Mouse (Mus musculus) midbrain, embryonic 11.5 days (tissue): ENCODE measurements around the gene Gm49352. TPM values are rescaled to one million over a fixed set of nuclear protein-coding genes. Genes with fewer than 3 reads are reported as not detected.
"Not testable (repeated sequence)": the region's sequence is repeated elsewhere in the genome, so short reads cannot be mapped to it uniquely, and the experiment has no call there.

ENCODE experiments used
- ATAC-seq: fragments of 200-750 bp; cut with Nextera tagmentation; 2 replicates; pipeline ENCODE4 v1.8.0; 2017; ENCODE audit warnings: moderate TSS enrichment, moderate library complexity; ENCODE audit not compliant: low FRiP score
- DNase-seq: peaks from one replicate; pipeline ENCODE4 v3.0.0; 2015; ENCODE audit warnings: low spot score; ENCODE audit errors: missing footprints
- H3K27ac ChIP-seq: fragments of 300-500 bp; sonication (generic); 2 replicates; pipeline ENCODE4 v1.5.1; 2014; ENCODE audit warnings: low read depth, low read length
- H3K27me3 ChIP-seq: fragments of 300-500 bp; sonication (generic); 2 replicates; pipeline ENCODE4 v1.6.1; 2014; ENCODE audit warnings: mild to moderate bottlenecking, low read length, moderate library complexity, mixed read lengths; ENCODE audit not compliant: control insufficient read depth, insufficient read depth
- H3K36me3 ChIP-seq: fragments of 300-500 bp; sonication (generic); 2 replicates; pipeline ENCODE4 v1.6.1; 2014; ENCODE audit warnings: mild to moderate bottlenecking, low read length, moderate library complexity, mixed read lengths; ENCODE audit not compliant: control insufficient read depth, insufficient read depth
- H3K4me1 ChIP-seq: fragments of 300-500 bp; sonication (generic); 2 replicates; pipeline ENCODE4 v1.6.1; 2014; ENCODE audit warnings: low read length; ENCODE audit not compliant: control insufficient read depth, insufficient read depth
- H3K4me2 ChIP-seq: fragments of 300-500 bp; sonication (generic); 2 replicates; pipeline ENCODE4 v1.6.1; 2014; ENCODE audit warnings: mild to moderate bottlenecking, moderate library complexity
- H3K4me3 ChIP-seq: fragments of 300-500 bp; sonication (generic); 2 replicates; pipeline ENCODE4 v1.5.1; 2014; ENCODE audit warnings: low read depth, low read length
- H3K9ac ChIP-seq: fragments of 300-500 bp; sonication (generic); 2 replicates; pipeline ENCODE4 v1.6.1; 2014; ENCODE audit warnings: low read length
- H3K9me3 ChIP-seq: fragments of 300-500 bp; sonication (generic); 2 replicates; pipeline ENCODE4 v1.6.1; 2016; ENCODE audit warnings: low read length; ENCODE audit not compliant: control insufficient read depth
- WGBS: fragments of 180-500 bp; shearing (Covaris S2); extraction: QIAGEN DNeasy Blood & Tissue Kit; methylation state at CpG from one replicate; pipeline ENCODE4 v1.1.7; 2014; 5-methylcytosine and 5-hydroxymethylcytosine counted together
- polyA plus RNA-seq: library from polyadenylated mRNA; unstranded; fragments of >200 nt; fragmentation: Nextera tagmentation; extraction: Ambion mirVana; gene quantifications from 2 replicates; pipeline ENCODE4 v1.2.1, GENCODE M21; 2014

The Gm49352 gene
- polyA plus RNA-seq = not detected in 2 replicates

GRCm38 (mm10) chr13:61568074-61568473 is at the start of gene Gm49352:
TSS of gene Gm49352 (minus strand) at chr13:61568174.
- H3K27ac ChIP-seq, H3K4me3 ChIP-seq, H3K36me3 ChIP-seq, H3K4me1 ChIP-seq, H3K9ac ChIP-seq, H3K4me2 ChIP-seq, DNase-seq, ATAC-seq, H3K27me3 ChIP-seq: not testable (repeated sequence)
- H3K9me3 ChIP-seq = peaks cover 16% of the 10 kb centered on the region
- WGBS = 54% methylated on average over 1 of the region's 1 CpGs

- H3K4me3 ChIP-seq = no peak within 1 kb of the TSS
- no peak within 1 kb of the TSS for H3K4me2 ChIP-seq
- no peaks in the 10 kb centered on the region for H3K27me3 ChIP-seq
- no peak for ATAC-seq
- no peak within 1 kb of the TSS for H3K9ac ChIP-seq
- no peaks in the 10 kb centered on the region for H3K4me1 ChIP-seq
- H3K9me3 ChIP-seq = peaks cover 15% of the 10 kb centered on the region; the same call in 1 of the 2 replicates
- no peaks in the 10 kb centered on the region for H3K36me3 ChIP-seq
- H3K27ac ChIP-seq = no peak within 1 kb of the TSS
- no peak for DNase-seq
These were observed 2.1 kb upstream of the Gm49352 start, which contains the start of gene Cts3 for GRCm38 (mm10) chr13:61570027-61570426. TSS of gene Cts3 (minus strand) at chr13:61570127.

GRCm38 (mm10) chr13:61541631-61542030 is 26.3 kb downstream of the Gm49352 start, which contains the start of gene Ctsm:
TSS of gene Ctsm (minus strand) at chr13:61541839.
- Histone ChIP-seq H3K27me3 (no peaks in the 10 kb centered on the region), H3K36me3 (no peaks in the 10 kb centered on the region), H3K4me3 (no peak within 1 kb of the TSS), H3K9ac (no peak within 1 kb of the TSS), H3K9me3 (peaks cover 11% of the 10 kb centered on the region), H3K27ac (no peak within 1 kb of the TSS), H3K4me2 (no peak within 1 kb of the TSS), H3K4me1 (no peaks in the 10 kb centered on the region)
- DNase-seq (no peak), ATAC-seq (no peak)
- WGBS = 63% methylated on average over 4 of the region's 4 CpGs

Other genes starting within 250 kb of the Gm49352 start
- not detected in 2 replicates for gene Cts7, start 210.0 kb downstream of the Gm49352 start, polyA plus RNA-seq
- not detected in 2 replicates for gene Ctsm, start 26.3 kb downstream of the Gm49352 start, polyA plus RNA-seq
- not detected in 2 replicates for gene Cts3, start 2.0 kb upstream of the Gm49352 start, polyA plus RNA-seq